Mouse (Mus musculus) bone marrow, adult 2 months (tissue): ENCODE results near the gene Cdc26.

Experiments used
- CTCF ChIP-seq: fragments of 200-500 bp; IDR thresholded peaks from 2 replicates; pipeline ENCODE4 v1.5.1; 2011; ENCODE audit warnings: low read length, control low read depth; ENCODE audit not compliant: control insufficient read depth, insufficient read depth
- POLR2A ChIP-seq: fragments of 200-500 bp; IDR thresholded peaks from 2 replicates; pipeline ENCODE4 v1.6.1; 2011; ENCODE audit warnings: low read depth, mild to moderate bottlenecking, control low read depth, low read length, borderline replicate concordance; ENCODE audit not compliant: control insufficient read depth

GRCm38 (mm10) chr4:62360805-62361455, 47.5 kb downstream of the Cdc26 start:
- TF ChIP-seq CTCF (no peak), POLR2A (no peak)
